In genomic region chr12:81663116-81663515, GRCm38 (mm10) we compare ENCODE assay signal across 23 mouse cellular contexts. TPM values are rescaled to one million over a fixed set of nuclear protein-coding genes. Genes with fewer than 3 reads are reported as not detected.
"Had no signal": no experiment of that assay in that cellular context is flagged by ENCODE, and none has a peak within 500 bp of the region (broad histone marks: within the 10 kb centered on the region; RNA-seq: fewer than 3 reads in every experiment).

No protein-coding gene starts in this region.

- DNase-seq: kidney, adult 11 months; kidney, adult 9 months; kidney, postnatal 14 days; kidney, postnatal 4 days; layer of hippocampus, adult 9-11 months; liver; lung, adult 18-20 months; lung, postnatal 14 days; lung, postnatal 4 days; midbrain, embryonic 14.5 days; right cerebral cortex, adult 18-20 months; right cerebral cortex, postnatal 14 days; right cerebral cortex, postnatal 4 days; thymus, postnatal 25 days had no signal

- H3K36me3 ChIP-seq: limb, embryonic 10.5 days; limb, embryonic 13.5 days; liver, embryonic 12.5 days; liver, embryonic 15.5 days; lung, embryonic 15.5 days; stomach, embryonic 15.5 days had no signal

- H3K4me3 ChIP-seq: layer of hippocampus, adult 2 months; limb, embryonic 10.5 days; limb, embryonic 13.5 days; liver, embryonic 12.5 days; liver, embryonic 15.5 days; lung, embryonic 15.5 days; stomach, embryonic 15.5 days had no signal

- H3K4me1 ChIP-seq: limb, embryonic 13.5 days; liver, embryonic 12.5 days; liver, embryonic 15.5 days; lung, embryonic 15.5 days; stomach, embryonic 15.5 days had no signal

- H3K9me3 ChIP-seq: limb, embryonic 10.5 days; limb, embryonic 13.5 days; liver, embryonic 12.5 days; liver, embryonic 15.5 days; lung, embryonic 15.5 days; stomach, embryonic 15.5 days had no signal

- H3K9ac ChIP-seq: limb, embryonic 13.5 days; liver, embryonic 12.5 days; liver, embryonic 15.5 days; lung, embryonic 15.5 days; stomach, embryonic 15.5 days had no signal

- H3K27me3 ChIP-seq: limb, embryonic 13.5 days; liver, embryonic 12.5 days; liver, embryonic 15.5 days; lung, embryonic 15.5 days; stomach, embryonic 15.5 days had no signal

- H3K27ac ChIP-seq: layer of hippocampus, adult 2 months; limb, embryonic 10.5 days; limb, embryonic 13.5 days; liver, embryonic 12.5 days; liver, embryonic 15.5 days; lung, embryonic 15.5 days; stomach, embryonic 15.5 days had no signal

RNA-seq across cellular contexts. Expression of gene Ttc9, which starts 32.1 kb away (rescaled TPM):
- total RNA-seq: megakaryocyte progenitor cell, adult 5-6 weeks; megakaryocyte-erythroid progenitor cell, adult 5-6 weeks had no signal
